Mouse (Mus musculus) limb, embryonic 14.5 days (tissue): ENCODE measurements around the gene Bpnt1. TPM values are rescaled to one million over a fixed set of nuclear protein-coding genes. Genes with fewer than 3 reads are reported as not detected.
A peak's percentile ranks its signal among the peaks of the same experiment; 100 is the strongest.

Experiments used
- ATAC-seq: fragments of 200-750 bp; cut with Nextera tagmentation; 2 replicates; pipeline ENCODE4 v1.8.0; 2017; ENCODE audit warnings: low read depth, moderate number of reproducible peaks, moderate TSS enrichment; ENCODE audit not compliant: low FRiP score
- DNase-seq: peaks from one replicate; pipeline ENCODE4 v3.0.0-alpha.2; 2015; ENCODE audit warnings: low spot score
- H3K27ac ChIP-seq: fragments of 300-500 bp; sonication (generic); replicated peaks from 2 replicates; pipeline ENCODE4 v1.5.1; 2014; ENCODE audit warnings: low read depth, mild to moderate bottlenecking, low read length, moderate library complexity, mixed read lengths
- H3K27me3 ChIP-seq: fragments of 300-500 bp; sonication (generic); 2 replicates; pipeline ENCODE4 v1.6.1; 2014; ENCODE audit warnings: low read length, mixed read lengths; ENCODE audit not compliant: control insufficient read depth, insufficient read depth
- H3K36me3 ChIP-seq: fragments of 300-500 bp; sonication (generic); 2 replicates; pipeline ENCODE4 v1.6.1; 2014; ENCODE audit warnings: mild to moderate bottlenecking, low read length, moderate library complexity, mixed read lengths; ENCODE audit not compliant: control insufficient read depth, insufficient read depth
- H3K4me1 ChIP-seq: fragments of 300-500 bp; sonication (generic); 2 replicates; pipeline ENCODE4 v1.6.1; 2014; ENCODE audit warnings: antibody characterized with exemption, low read length, mixed read lengths; ENCODE audit not compliant: control insufficient read depth, insufficient read depth
- H3K4me2 ChIP-seq: fragments of 300-500 bp; sonication (generic); replicated peaks from 2 replicates; pipeline ENCODE4 v1.6.1; 2014; ENCODE audit warnings: low read depth, mild to moderate bottlenecking, low read length, moderate library complexity; ENCODE audit not compliant: severe bottlenecking
- H3K4me3 ChIP-seq: fragments of 300-500 bp; sonication (generic); replicated peaks from 2 replicates; pipeline ENCODE4 v1.5.1; 2014; ENCODE audit warnings: low read length
- H3K9ac ChIP-seq: fragments of 300-500 bp; sonication (generic); 2 replicates; pipeline ENCODE4 v1.6.1; 2014; ENCODE audit warnings: mild to moderate bottlenecking, low read depth, low read length, moderate library complexity; ENCODE audit not compliant: severe bottlenecking
- H3K9me3 ChIP-seq: fragments of 300-500 bp; sonication (generic); 2 replicates; pipeline ENCODE4 v1.6.1; 2016; ENCODE audit warnings: low read length; ENCODE audit not compliant: control insufficient read depth
- POLR2A ChIP-seq: fragments of 200-500 bp; IDR thresholded peaks from 2 replicates; pipeline ENCODE4 v1.8.0; 2012; ENCODE audit warnings: inconsistent platforms, mild to moderate bottlenecking, moderate library complexity, borderline replicate concordance; ENCODE audit not compliant: insufficient read depth, insufficient read length; ENCODE audit errors: extremely low read depth
- WGBS: fragments of 180-500 bp; shearing (Covaris S2); extraction: QIAGEN DNeasy Blood & Tissue Kit; methylation state at CpG from one replicate; pipeline ENCODE4 v1.1.7; 2014; 5-methylcytosine and 5-hydroxymethylcytosine counted together
- polyA plus RNA-seq, 2 experiments: library from polyadenylated mRNA; depleted of rRNA in 1 of 2; stranded (reverse) in 1 of 2; unstranded in 1 of 2; fragments of >200 nt; fragmentation: Nextera tagmentation in 1 of 2; extraction: Ambion mirVana in 1 of 2; gene quantifications; 2 replicates each; pipeline versions ENCODE4 v1.2.1 to v1.2.3; 2012 to 2014

The Bpnt1 gene
- polyA plus RNA-seq, 2 experiments = 8.8 to 30.1 TPM

DNA sequence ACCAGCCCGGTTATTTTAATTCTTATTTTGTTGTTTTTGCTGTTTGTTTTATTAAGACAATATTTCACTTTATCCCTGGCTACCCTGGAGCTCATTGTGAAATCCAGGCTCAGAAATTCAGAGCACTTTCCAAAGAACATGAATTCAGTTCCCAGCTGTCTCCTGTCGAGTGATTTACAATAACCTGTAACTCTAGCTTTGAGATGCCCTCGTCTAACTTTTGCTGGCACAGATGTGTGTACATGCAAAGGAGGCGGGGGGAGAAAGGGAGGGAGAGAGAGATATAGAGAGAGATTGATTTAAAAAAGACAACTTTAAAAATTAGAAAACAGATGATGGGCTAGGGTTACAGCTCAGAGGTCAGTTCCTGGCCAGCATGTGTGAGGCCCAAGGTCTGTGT, 22.8 kb downstream of the Bpnt1 start:
- Histone ChIP-seq H3K4me3 (no peak overlapping the region), H3K4me1 (no peaks in the 10 kb centered on the region), H3K4me2 (no peak overlapping the region), H3K9ac (no peak overlapping the region), H3K9me3 (no peaks in the 10 kb centered on the region), H3K27ac (no peak overlapping the region), H3K36me3 (peaks cover 76% of the 10 kb centered on the region), H3K27me3 (no peaks in the 10 kb centered on the region)
- WGBS = 79% methylated on average over 4 of the region's 4 CpGs
- DNase-seq (no peak), ATAC-seq (no peak)
- no peak for TF ChIP-seq POLR2A

DNA sequence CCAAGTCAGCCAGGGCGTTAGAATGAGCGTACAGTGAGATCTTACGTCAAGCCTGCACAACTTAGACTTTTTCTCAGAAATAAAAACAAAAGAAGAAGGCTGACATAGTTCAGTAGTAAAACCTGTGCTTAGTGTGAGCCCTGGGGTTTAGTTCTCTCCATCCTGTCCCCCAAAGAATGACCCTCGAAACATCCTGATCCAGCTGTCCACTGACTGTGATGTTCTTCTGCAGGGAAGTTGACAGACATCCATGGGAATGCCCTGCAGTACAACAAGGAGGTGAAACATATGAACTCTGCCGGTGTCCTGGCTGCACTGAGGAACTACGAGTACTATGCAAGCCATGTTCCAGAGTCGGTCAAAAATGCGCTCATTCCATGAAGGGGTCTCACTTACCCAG, 24.3 kb downstream of the Bpnt1 start:
- H3K9me3 ChIP-seq = no peaks in the 10 kb centered on the region
- 93% methylated on average over 8 of the region's 8 CpGs for WGBS
- no peaks in the 10 kb centered on the region for H3K27me3 ChIP-seq
- peaks cover 60% of the 10 kb centered on the region for H3K36me3 ChIP-seq
- H3K9ac ChIP-seq = no peak overlapping the region
- no peaks in the 10 kb centered on the region for H3K4me1 ChIP-seq
- TF ChIP-seq POLR2A = no peak
- no peak overlapping the region for H3K4me3 ChIP-seq
- ATAC-seq (no peak), DNase-seq (no peak)
- no peak overlapping the region for H3K4me2 ChIP-seq
- no peak overlapping the region for H3K27ac ChIP-seq

DNA sequence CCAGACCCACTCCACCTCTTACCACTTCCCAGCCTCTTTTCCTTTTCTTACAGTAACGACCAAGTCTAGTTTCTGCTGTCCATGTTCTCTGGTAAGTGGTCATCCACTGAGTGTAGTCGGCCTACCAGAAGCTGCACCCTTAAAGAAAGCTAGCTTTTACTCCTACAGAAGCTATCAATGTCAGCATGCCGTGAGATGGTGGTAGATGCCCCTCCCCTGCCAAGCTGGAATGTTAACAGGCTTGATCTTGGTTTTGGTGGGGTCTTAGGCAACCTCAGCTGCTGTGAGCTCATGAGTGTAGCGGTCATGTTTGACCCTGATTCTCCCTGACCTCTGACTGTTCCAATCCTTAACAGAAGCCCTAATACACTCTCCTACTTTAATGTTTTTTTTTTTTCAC, 26.3 kb downstream of the Bpnt1 start:
- no peak for TF ChIP-seq POLR2A
- peaks cover 42% of the 10 kb centered on the region for H3K36me3 ChIP-seq
- no peak overlapping the region for H3K4me2 ChIP-seq
- ATAC-seq = no peak
- peaks cover 7% of the 10 kb centered on the region for H3K4me1 ChIP-seq
- H3K9me3 ChIP-seq = no peaks in the 10 kb centered on the region
- no peak overlapping the region for H3K9ac ChIP-seq
- H3K4me3 ChIP-seq = no peak overlapping the region
- DNase-seq = no peak
- WGBS = 84% methylated on average over 4 of the region's 4 CpGs
- H3K27ac ChIP-seq = no peak overlapping the region
- no peaks in the 10 kb centered on the region for H3K27me3 ChIP-seq

DNA sequence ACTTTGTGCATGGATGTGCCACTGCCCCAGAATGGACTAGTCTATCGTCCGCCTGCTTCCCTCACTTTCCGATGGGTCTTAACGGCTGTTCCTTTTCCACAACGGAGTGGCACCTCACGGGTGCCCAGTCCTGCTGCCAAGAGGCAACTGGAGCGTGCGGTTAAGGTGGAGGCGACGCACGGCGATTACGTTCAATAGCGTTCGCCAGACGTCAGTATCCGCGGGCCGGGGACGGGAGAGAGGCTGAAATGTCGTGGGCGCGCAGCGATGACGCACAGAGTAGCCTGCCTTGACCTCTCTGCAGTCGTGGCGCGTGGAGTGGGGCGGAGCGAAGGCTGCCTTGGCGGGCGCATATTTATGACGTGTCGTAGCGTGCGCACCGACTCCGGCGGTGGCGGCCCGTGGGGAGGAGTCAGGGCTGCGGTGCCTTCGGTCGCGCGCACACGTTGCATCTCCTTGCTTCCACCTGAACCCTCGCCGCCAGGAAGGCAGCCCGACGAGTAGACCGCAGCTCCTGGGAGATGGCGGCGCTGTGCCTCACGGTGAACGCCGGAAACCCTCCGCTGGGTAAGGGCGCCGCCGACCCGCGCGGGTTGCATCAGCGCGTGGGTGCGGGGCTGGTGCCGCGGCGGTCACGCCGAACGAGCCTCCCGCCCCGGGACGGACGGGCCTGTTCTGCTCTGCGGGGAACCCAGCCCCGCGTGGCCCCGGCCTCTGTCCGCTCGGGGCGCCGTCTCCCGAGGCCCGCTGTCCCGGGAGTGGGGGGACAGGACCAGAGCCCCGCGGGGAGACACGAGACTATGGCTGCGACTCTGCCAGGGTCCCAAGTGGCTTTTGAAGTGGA, 30.9 kb downstream of the Bpnt1 start, which contains the start of gene Eprs:
TSS of gene Eprs (plus strand) at position 368 of the 844 bp plus-strand sequence.
- H3K36me3 ChIP-seq = peaks cover 21% of the 10 kb centered on the region
- H3K27ac ChIP-seq = peak within 1 kb of the TSS; percentile 97
- TF ChIP-seq POLR2A = peak; percentile 32; the same call in 1 of the 2 replicates
- WGBS = under 1% methylated on average over 64 of the region's 92 CpGs
- peak within 1 kb of the TSS; percentile 94 for H3K9ac ChIP-seq
- H3K4me2 ChIP-seq = peak within 1 kb of the TSS; percentile 63
- H3K27me3 ChIP-seq = no peaks in the 10 kb centered on the region
- H3K4me3 ChIP-seq = peak within 1 kb of the TSS; percentile 99
- DNase-seq (peak; percentile 99), ATAC-seq (peak; percentile 96)
- H3K9me3 ChIP-seq = no peaks in the 10 kb centered on the region
- peaks cover 27% of the 10 kb centered on the region for H3K4me1 ChIP-seq

DNA sequence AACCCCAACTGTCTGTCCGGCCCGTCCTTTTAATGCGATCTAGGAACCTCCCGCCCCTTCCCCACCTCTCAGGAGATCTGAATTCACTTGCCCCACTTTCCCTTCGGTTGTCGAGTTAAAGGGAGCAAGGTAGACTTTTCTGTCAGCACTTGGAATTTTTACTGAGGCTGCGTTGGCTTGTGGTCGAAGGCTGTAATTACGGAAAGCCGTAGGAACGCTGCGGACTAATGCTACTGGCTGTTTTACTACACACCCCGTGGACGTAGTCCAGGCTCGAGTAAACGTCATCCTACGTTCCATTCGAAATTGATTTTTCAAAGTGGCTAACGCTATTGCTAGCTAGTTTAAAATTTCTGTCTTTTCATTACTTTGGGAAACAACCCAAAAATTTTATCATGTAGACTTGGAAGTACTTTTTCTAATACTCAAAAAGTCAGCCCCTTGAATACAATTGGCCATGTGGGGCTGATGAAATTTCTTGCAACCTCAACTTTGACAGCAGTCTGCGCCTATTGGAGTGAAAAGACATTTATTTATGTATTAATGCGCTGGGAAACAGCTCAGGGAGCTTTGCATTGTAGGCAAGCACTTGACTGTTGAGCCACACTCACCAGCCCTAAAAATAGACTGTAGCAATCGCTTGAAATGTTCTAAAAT, 31.7 kb downstream of the Bpnt1 start:
- Histone ChIP-seq H3K4me3 (peak overlapping the region; percentile 99), H3K9ac (peak overlapping the region; percentile 94), H3K4me2 (peak overlapping the region; percentile 63), H3K9me3 (no peaks in the 10 kb centered on the region), H3K4me1 (peaks cover 27% of the 10 kb centered on the region), H3K27ac (peak overlapping the region; percentile 97), H3K27me3 (no peaks in the 10 kb centered on the region), H3K36me3 (peaks cover 19% of the 10 kb centered on the region)
- peak; percentile 78 for DNase-seq
- TF ChIP-seq POLR2A = peak; percentile 54; the same call in 1 of the 2 replicates
- ATAC-seq = peak; percentile 56; the same call in 1 of the 2 replicates
- 3% methylated on average over 22 of the region's 22 CpGs for WGBS
